Mouse (Mus musculus) limb, embryonic 12.5 days (tissue): ENCODE results near the gene Il18. TPM values are rescaled to one million over a fixed set of nuclear protein-coding genes. Genes with fewer than 3 reads are reported as not detected.
"Not testable (repeated sequence)": the region's sequence is repeated elsewhere in the genome, so short reads cannot be mapped to it uniquely, and the experiment has no call there.

ENCODE experiments used
- ATAC-seq: fragments of 200-750 bp; cut with Nextera tagmentation; 2 replicates; pipeline ENCODE4 v1.8.0; 2017; ENCODE audit warnings: low read depth, moderate TSS enrichment; ENCODE audit not compliant: insufficient number of reproducible peaks, insufficient read depth, low FRiP score, low TSS enrichment
- H3K27ac ChIP-seq: fragments of 300-500 bp; sonication (generic); 2 replicates; pipeline ENCODE4 v1.5.1; 2016; ENCODE audit warnings: mild to moderate bottlenecking, moderate library complexity
- H3K27me3 ChIP-seq: fragments of 300-500 bp; sonication (generic); 2 replicates; pipeline ENCODE4 v1.6.1; 2016; ENCODE audit warnings: mild to moderate bottlenecking, moderate library complexity
- H3K36me3 ChIP-seq: fragments of 300-500 bp; sonication (generic); 2 replicates; pipeline ENCODE4 v1.6.1; 2016; ENCODE audit warnings: mild to moderate bottlenecking, moderate library complexity
- H3K4me1 ChIP-seq: fragments of 300-500 bp; sonication (generic); replicated peaks from 2 replicates; pipeline ENCODE4 v1.6.1; 2016
- H3K4me2 ChIP-seq: fragments of 300-500 bp; sonication (generic); 2 replicates; pipeline ENCODE4 v1.6.1; 2016; ENCODE audit warnings: mild to moderate bottlenecking, moderate library complexity
- H3K4me3 ChIP-seq: fragments of 300-500 bp; sonication (generic); replicated peaks from 2 replicates; pipeline ENCODE4 v1.5.1; 2016; ENCODE audit warnings: mild to moderate bottlenecking
- H3K9ac ChIP-seq: fragments of 300-500 bp; sonication (generic); replicated peaks from 2 replicates; pipeline ENCODE4 v1.6.1; 2016; ENCODE audit warnings: mild to moderate bottlenecking, moderate library complexity
- H3K9me3 ChIP-seq: fragments of 300-500 bp; sonication (generic); 2 replicates; pipeline ENCODE4 v1.6.1; 2016; ENCODE audit warnings: mild to moderate bottlenecking, moderate library complexity
- WGBS: fragments of 180-500 bp; shearing (Covaris S2); methylation state at CpG from one replicate; pipeline ENCODE4 v1.1.7; 2016; 5-methylcytosine and 5-hydroxymethylcytosine counted together
- polyA plus RNA-seq: library from polyadenylated mRNA; unstranded; fragments of >200 nt; fragmentation: Nextera tagmentation; extraction: Ambion mirVana; gene quantifications from 2 replicates; pipeline ENCODE4 v1.2.1, GENCODE M21; 2016

The Il18 gene
- polyA plus RNA-seq, 1 experiment from 2014 or later = 2.2 TPM

GRCm38 (mm10) chr9:50603998-50604324 lies 49.3 kb downstream of the Il18 start:
- peaks cover 52% of the 10 kb centered on the region for H3K36me3 ChIP-seq
- WGBS = under 1% methylated on average over 24 of the region's 24 CpGs
- H3K27me3 ChIP-seq = no peaks in the 10 kb centered on the region
- H3K27ac ChIP-seq = peak overlapping the region; percentile 91
- ATAC-seq = peak; percentile 91
- peaks cover 27% of the 10 kb centered on the region for H3K4me1 ChIP-seq
- no peaks in the 10 kb centered on the region for H3K9me3 ChIP-seq
- H3K9ac ChIP-seq = peak overlapping the region; percentile 83
- peak overlapping the region; percentile 80 for H3K4me2 ChIP-seq
- H3K4me3 ChIP-seq = peak overlapping the region; percentile 89

- Histone ChIP-seq H3K9ac (peak overlapping the region; percentile 83), H3K27ac (peak overlapping the region; percentile 91; the same call in 1 of the 2 replicates), H3K27me3 (no peaks in the 10 kb centered on the region), H3K4me1 (peaks cover 27% of the 10 kb centered on the region), H3K9me3 (no peaks in the 10 kb centered on the region), H3K4me3 (peak overlapping the region; percentile 89), H3K36me3 (peaks cover 51% of the 10 kb centered on the region), H3K4me2 (peak overlapping the region; percentile 80)
- 4% methylated on average over 6 of the region's 6 CpGs for WGBS
- ATAC-seq = peak; percentile 7; the same call in 1 of the 2 replicates
Measured at GRCm38 (mm10) chr9:50604338-50604737, 49.7 kb downstream of the Il18 start.

DNA sequence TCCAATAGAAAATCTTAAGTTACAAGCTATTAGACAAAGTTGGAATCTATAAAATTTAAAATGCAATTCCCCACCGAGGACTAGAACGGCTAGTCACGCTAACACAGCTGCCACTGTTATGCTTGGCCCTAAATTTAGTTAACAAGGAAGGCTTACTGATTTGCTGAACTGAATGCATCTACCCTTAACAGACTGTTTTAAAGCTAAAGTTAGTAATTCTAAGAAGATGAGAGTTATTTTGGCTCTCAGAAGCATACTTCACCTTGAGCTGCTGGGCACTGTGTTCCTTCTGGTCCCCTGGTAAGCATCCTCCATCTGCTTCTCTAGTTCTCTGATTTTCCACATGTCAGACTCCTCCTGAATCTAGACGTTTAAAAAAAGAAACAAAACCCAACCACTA lies 57.5 kb downstream of the Il18 start:
- no peak for ATAC-seq
- peaks cover 78% of the 10 kb centered on the region for H3K36me3 ChIP-seq
- WGBS = 87% methylated on average over 4 of the region's 4 CpGs

DNA sequence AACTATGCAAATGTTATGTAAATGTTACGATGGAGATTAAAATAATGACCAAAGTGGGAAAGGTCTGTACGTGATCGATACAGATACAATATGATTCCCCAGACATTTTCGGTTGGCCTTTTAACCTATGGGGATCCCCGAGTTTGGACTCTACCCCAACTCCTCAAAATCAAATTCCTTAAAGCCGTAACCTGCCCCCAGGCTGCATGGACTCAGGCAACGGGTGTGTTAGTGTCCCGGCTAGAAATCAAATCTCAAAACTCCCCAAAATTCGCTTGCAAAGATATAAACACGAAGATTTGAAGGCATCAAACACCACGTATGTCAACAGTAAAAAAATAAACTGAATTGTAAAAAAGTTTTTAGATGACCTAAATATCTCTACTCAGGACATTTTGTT lies 61.5 kb downstream of the Il18 start:
- Histone ChIP-seq H3K4me1 (peaks cover 12% of the 10 kb centered on the region), H3K27me3 (no peaks in the 10 kb centered on the region), H3K4me3 (peak overlapping the region; percentile 100), H3K27ac (no peak overlapping the region; the same call in 1 of the 2 replicates), H3K9ac (peak overlapping the region; percentile 95), H3K9me3 (no peaks in the 10 kb centered on the region), H3K4me2 (peak overlapping the region; percentile 80), H3K36me3 (peaks cover 41% of the 10 kb centered on the region)
- no peak for ATAC-seq
- 32% methylated on average over 11 of the region's 11 CpGs for WGBS

More for the DNA sequence above, 57.5 kb downstream of the Il18 start:
- Histone ChIP-seq H3K4me2 (no peak overlapping the region), H3K9me3 (no peaks in the 10 kb centered on the region), H3K4me1 (peaks cover 9% of the 10 kb centered on the region), H3K27ac (no peak overlapping the region), H3K27me3 (no peaks in the 10 kb centered on the region), H3K9ac (no peak overlapping the region), H3K4me3 (no peak overlapping the region)

DNA sequence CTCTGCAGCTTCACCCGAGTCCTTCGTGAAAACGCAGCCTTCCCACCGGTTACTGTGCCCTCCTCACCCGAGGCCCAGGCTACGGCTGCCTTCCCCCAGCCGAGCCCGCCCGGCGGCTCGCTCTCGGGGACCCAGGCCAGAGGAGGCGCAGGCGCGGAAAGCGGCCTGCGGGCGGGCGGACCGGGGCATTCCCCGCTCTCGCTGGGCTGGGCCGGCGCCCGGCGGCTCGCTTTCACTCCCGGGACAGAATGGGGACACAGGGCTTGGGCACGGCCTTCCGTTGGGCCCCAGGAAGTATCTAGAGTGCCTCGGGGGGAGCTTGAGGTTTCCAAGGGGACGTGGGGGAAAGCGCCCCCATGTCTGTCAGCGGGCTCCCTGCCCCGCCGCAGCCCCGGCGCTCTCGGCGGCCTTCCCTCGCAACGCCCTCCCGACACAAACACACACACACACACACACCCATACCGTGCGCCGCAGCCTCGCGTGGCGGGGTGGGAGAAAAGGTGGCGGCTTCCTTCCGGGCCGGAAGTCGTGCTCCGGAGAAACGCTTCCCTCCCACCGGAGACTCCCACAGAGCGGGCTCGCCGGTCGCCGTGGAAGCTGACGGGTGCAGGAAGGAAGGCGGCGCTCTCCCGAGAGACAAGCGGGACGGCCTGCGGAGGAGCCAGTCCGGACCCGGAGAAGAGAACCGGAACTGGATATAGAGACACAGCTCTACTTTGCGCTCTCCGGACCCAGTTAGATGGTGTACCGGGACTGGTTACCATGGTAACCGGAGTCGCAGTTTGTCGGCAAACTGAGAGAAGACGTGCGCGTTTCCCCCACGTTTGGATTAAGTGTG lies 62.4 kb downstream of the Il18 start, which contains the start of the genes Pih1d2 and Nkapd1:
Pih1d2 (plus strand) TSS at position 556 of the 838 bp plus-strand sequence.
Nkapd1 (minus strand) TSS at position 699 of the 838 bp plus-strand sequence.
- Histone ChIP-seq H3K4me2 (peak within 1 kb of the TSS; percentile 80), H3K9me3 (no peaks in the 10 kb centered on the region), H3K27me3 (no peaks in the 10 kb centered on the region), H3K4me3 (peak within 1 kb of the TSS; percentile 100), H3K36me3 (peaks cover 33% of the 10 kb centered on the region), H3K27ac (peak within 1 kb of the TSS; percentile 95), H3K9ac (peak within 1 kb of the TSS; percentile 95), H3K4me1 (peaks cover 12% of the 10 kb centered on the region)
- peak; percentile 95 for ATAC-seq
- WGBS = under 1% methylated on average over 81 of the region's 81 CpGs

DNA sequence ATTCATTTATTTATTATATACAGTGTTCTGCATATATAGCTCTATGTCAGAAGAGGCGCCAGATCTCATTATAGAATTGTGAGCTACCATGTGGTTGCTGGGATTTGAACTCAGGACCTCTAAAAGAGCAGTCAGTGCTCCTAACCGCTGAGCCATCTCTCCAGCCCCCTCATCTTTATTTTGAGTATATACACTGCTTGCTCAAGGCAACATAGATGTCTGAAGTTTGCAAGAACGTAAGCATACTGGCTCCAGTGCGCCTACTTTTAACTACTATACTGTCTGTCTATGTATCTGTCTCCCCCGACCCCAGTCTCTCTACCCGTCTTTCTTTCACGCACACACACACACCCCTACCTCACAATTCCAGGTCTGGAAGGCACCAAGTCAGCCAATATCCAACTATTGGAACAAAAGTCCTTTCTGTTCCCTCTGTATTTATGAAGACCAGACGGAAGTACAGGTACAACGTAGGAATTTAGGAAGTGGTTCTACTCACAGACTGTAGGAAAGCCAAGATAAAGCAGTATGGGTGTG lies 63.2 kb downstream of the Il18 start:
- ATAC-seq = no peak
- Histone ChIP-seq H3K36me3 (peaks cover 24% of the 10 kb centered on the region), H3K27me3 (no peaks in the 10 kb centered on the region), H3K4me1 (peaks cover 12% of the 10 kb centered on the region), H3K27ac (no peak overlapping the region), H3K4me2 (peak overlapping the region; percentile 80), H3K9me3 (no peaks in the 10 kb centered on the region), H3K4me3 (peak overlapping the region; percentile 100), H3K9ac (no peak overlapping the region)
- WGBS = 62% methylated on average over 9 of the region's 9 CpGs

GRCm38 (mm10) chr9:50630903-50631302 lies 76.3 kb downstream of the Il18 start:
- not testable (repeated sequence) for H3K9ac ChIP-seq, H3K27ac ChIP-seq, ATAC-seq, H3K4me1 ChIP-seq, H3K4me3 ChIP-seq, H3K4me2 ChIP-seq, H3K27me3 ChIP-seq, H3K9me3 ChIP-seq
- WGBS = 84% methylated on average over 6 of the region's 8 CpGs
- peaks cover 37% of the 10 kb centered on the region for H3K36me3 ChIP-seq

Other genes with a start within 250 kb of the Il18 start
- 211 and 255 TPM in 2 replicates for gene Rpl10-ps3, start 209.9 kb upstream of the Il18 start, polyA plus RNA-seq
- gene Plet1, start 60.3 kb upstream of the Il18 start, polyA plus RNA-seq = 0.16 TPM in 1 of 2 replicates, not detected in the other
- 79.0 and 79.6 TPM in 2 replicates for gene Pts, start 26.1 kb upstream of the Il18 start, polyA plus RNA-seq
- gene Bco2, start 354 bp downstream of the Il18 start, polyA plus RNA-seq = 0.26 and 0.63 TPM in 2 replicates
- gene Tex12, start 6.5 kb downstream of the Il18 start, polyA plus RNA-seq = not detected in 2 replicates
- gene Sdhd, start 49.0 kb downstream of the Il18 start, polyA plus RNA-seq = 259 and 268 TPM in 2 replicates
- 323 and 341 TPM in 2 replicates for gene Timm8b, start 49.1 kb downstream of the Il18 start, polyA plus RNA-seq
- 4.0 and 4.6 TPM in 2 replicates for gene Pih1d2, start 62.5 kb downstream of the Il18 start, polyA plus RNA-seq
- 28.6 and 32.0 TPM in 2 replicates for gene Nkapd1, start 62.6 kb downstream of the Il18 start, polyA plus RNA-seq
- 49.5 and 49.8 TPM in 2 replicates for gene Dlat, start 105.0 kb downstream of the Il18 start, polyA plus RNA-seq
- gene Dixdc1, start 184.7 kb downstream of the Il18 start, polyA plus RNA-seq = 29.5 and 30.4 TPM in 2 replicates
- gene 2310030G06Rik, start 191.7 kb downstream of the Il18 start, polyA plus RNA-seq = 2.2 and 3.5 TPM in 2 replicates
- gene Cryab, start 196.5 kb downstream of the Il18 start, polyA plus RNA-seq = 28.0 and 31.2 TPM in 2 replicates
- gene Hspb2, start 197.5 kb downstream of the Il18 start, polyA plus RNA-seq = 13.3 and 19.2 TPM in 2 replicates
- gene Fdxacb1, start 213.4 kb downstream of the Il18 start, polyA plus RNA-seq = 10.9 and 11.3 TPM in 2 replicates
- gene Alg9, start 220.2 kb downstream of the Il18 start, polyA plus RNA-seq = 39.0 and 41.9 TPM in 2 replicates
- 24.8 and 33.2 TPM in 2 replicates for gene 1110032A03Rik, start 220.7 kb downstream of the Il18 start, polyA plus RNA-seq